Mouse (Mus musculus) embryonic facial prominence, embryonic 11.5 days (tissue): ENCODE measurements at regions not wholly inside any gene's neighbourhood (a gene's known extent, or its start where the extent isn't known, plus 50 kb on each side); places are given as distances from the start of the nearest gene placed in this dataset.

ENCODE experiments used
- ATAC-seq: fragments of 200-750 bp; cut with Nextera tagmentation; replicated peaks from 2 replicates; pipeline ENCODE4 v1.8.0; 2017; ENCODE audit warnings: low read depth; ENCODE audit not compliant: insufficient number of reproducible peaks, low FRiP score, low TSS enrichment
- DNase-seq: peaks from one replicate; pipeline ENCODE4 v3.0.0-alpha.2; 2015; ENCODE audit warnings: low spot score
- H3K27ac ChIP-seq: fragments of 300-500 bp; sonication (generic); replicated peaks from 2 replicates; pipeline ENCODE4 v1.5.1; 2014; ENCODE audit warnings: mild to moderate bottlenecking, low read depth, low read length, control low read depth
- H3K27me3 ChIP-seq: fragments of 300-500 bp; sonication (generic); 2 replicates; pipeline ENCODE4 v1.6.1; 2014; ENCODE audit warnings: mild to moderate bottlenecking, low read length, moderate library complexity, mixed read lengths; ENCODE audit not compliant: control insufficient read depth, insufficient read depth
- H3K36me3 ChIP-seq: fragments of 300-500 bp; sonication (generic); replicated peaks from 2 replicates; pipeline ENCODE4 v1.6.1; 2014; ENCODE audit warnings: low read depth, mild to moderate bottlenecking, low read length, moderate library complexity, mixed read lengths; ENCODE audit not compliant: control insufficient read depth, insufficient read depth
- H3K4me1 ChIP-seq: fragments of 300-500 bp; sonication (generic); 2 replicates; pipeline ENCODE4 v1.6.1; 2014; ENCODE audit warnings: low read length, mixed read lengths; ENCODE audit not compliant: control insufficient read depth, insufficient read depth
- H3K4me2 ChIP-seq: fragments of 300-500 bp; sonication (generic); 2 replicates; pipeline ENCODE4 v1.6.1; 2014; ENCODE audit warnings: low read depth, mild to moderate bottlenecking, control low read depth, low read length, moderate library complexity
- H3K4me3 ChIP-seq: fragments of 300-500 bp; sonication (generic); 2 replicates; pipeline ENCODE4 v1.5.1; 2014; ENCODE audit warnings: low read depth, low read length, control low read depth
- H3K9ac ChIP-seq: fragments of 300-500 bp; sonication (generic); replicated peaks from 2 replicates; pipeline ENCODE4 v1.6.1; 2014; ENCODE audit warnings: mild to moderate bottlenecking, control low read depth, low read length
- H3K9me3 ChIP-seq: fragments of 300-500 bp; sonication (generic); replicated peaks from 2 replicates; pipeline ENCODE4 v1.6.1; 2016; ENCODE audit warnings: mild to moderate bottlenecking, low read length, inconsistent platforms, mixed read lengths; ENCODE audit not compliant: control insufficient read depth
- WGBS: fragments of 180-500 bp; shearing (Covaris S2); extraction: QIAGEN DNeasy Blood & Tissue Kit; methylation state at CpG from one replicate; pipeline ENCODE4 v1.1.7; 2014; 5-methylcytosine and 5-hydroxymethylcytosine counted together

GRCm38 (mm10) chr10:122534714-122535113 lies 86.4 kb downstream of the Avpr1a start:
- Histone ChIP-seq H3K9ac (no peak overlapping the region), H3K4me3 (no peak overlapping the region), H3K27me3 (no peaks in the 10 kb centered on the region), H3K4me2 (no peak overlapping the region), H3K36me3 (no peaks in the 10 kb centered on the region), H3K9me3 (no peaks in the 10 kb centered on the region), H3K4me1 (no peaks in the 10 kb centered on the region), H3K27ac (no peak overlapping the region)
- DNase-seq: peak; percentile 54
- ATAC-seq: no peak
- WGBS: 69% methylated on average over 5 of the region's 5 CpGs

- no peaks in the 10 kb centered on the region for H3K4me1 ChIP-seq
- no peaks in the 10 kb centered on the region for H3K9me3 ChIP-seq
- no peak for DNase-seq
- no peak for ATAC-seq
- H3K9ac ChIP-seq: no peak overlapping the region
- H3K27me3 ChIP-seq: no peaks in the 10 kb centered on the region
- 80% methylated on average over 5 of the region's 5 CpGs for WGBS
- no peak overlapping the region for H3K4me2 ChIP-seq
- no peaks in the 10 kb centered on the region for H3K36me3 ChIP-seq
- no peak overlapping the region for H3K4me3 ChIP-seq
- H3K27ac ChIP-seq: no peak overlapping the region
Measured at GRCm38 (mm10) chr10:122535137-122535536, 86.8 kb downstream of the Avpr1a start.

- H3K27me3 ChIP-seq: no peaks in the 10 kb centered on the region
- H3K27ac ChIP-seq: no peak overlapping the region
- no peak overlapping the region for H3K4me2 ChIP-seq
- DNase-seq (no peak), ATAC-seq (no peak)
- H3K9me3 ChIP-seq: no peaks in the 10 kb centered on the region
- H3K36me3 ChIP-seq: no peaks in the 10 kb centered on the region
- no peaks in the 10 kb centered on the region for H3K4me1 ChIP-seq
- H3K4me3 ChIP-seq: no peak overlapping the region
- no peak overlapping the region for H3K9ac ChIP-seq
- 76% methylated on average over 7 of the region's 7 CpGs for whole genome bisulfite sequencing
Measured at GRCm38 (mm10) chr10:122539655-122540054, 91.4 kb downstream of the Avpr1a start.

GRCm38 (mm10) chr10:122542573-122542972 lies 94.3 kb downstream of the Avpr1a start:
- H3K4me1 ChIP-seq: no peaks in the 10 kb centered on the region
- no peak for DNase-seq
- H3K27me3 ChIP-seq: no peaks in the 10 kb centered on the region
- H3K9ac ChIP-seq: no peak overlapping the region
- H3K4me3 ChIP-seq: no peak overlapping the region
- WGBS: 63% methylated on average over 9 of the region's 9 CpGs
- no peaks in the 10 kb centered on the region for H3K36me3 ChIP-seq
- no peak overlapping the region for H3K27ac ChIP-seq
- ATAC-seq: no peak; the same call in 1 of the 2 replicates
- H3K9me3 ChIP-seq: no peaks in the 10 kb centered on the region
- H3K4me2 ChIP-seq: no peak overlapping the region

DNA sequence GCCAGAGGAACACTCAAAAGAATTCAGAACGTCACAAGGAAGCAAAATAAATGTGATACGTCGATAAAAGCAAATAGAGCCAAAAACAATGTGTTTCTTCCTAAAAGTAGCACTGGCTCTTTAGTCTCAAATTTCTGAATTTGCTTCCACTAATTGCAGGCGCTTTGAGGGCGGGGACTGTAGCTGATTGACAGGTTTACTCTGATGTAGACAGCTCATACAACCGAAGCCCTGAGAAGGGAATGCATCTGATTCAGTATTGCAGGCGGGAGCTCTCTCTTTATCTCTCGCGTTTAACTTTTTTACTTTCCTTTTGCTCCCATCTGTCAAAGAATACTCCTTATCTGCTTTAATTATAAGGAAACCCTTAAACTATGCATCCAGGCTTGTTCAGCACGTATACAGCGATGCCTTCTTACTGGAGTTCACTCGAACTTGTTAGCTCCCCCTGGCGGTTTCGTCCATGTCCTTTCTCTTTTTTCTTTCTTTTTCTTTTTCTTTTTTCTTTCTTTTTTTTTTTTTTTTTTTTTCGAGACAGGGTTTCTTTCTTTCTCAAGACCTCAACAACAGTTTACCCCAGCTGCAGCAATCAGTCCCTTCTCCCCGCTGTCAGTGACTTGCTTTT lies 95.9 kb downstream of the Avpr1a start:
- peak overlapping the region; percentile 2; the same call in 1 of the 2 replicates for H3K4me2 ChIP-seq
- no peaks in the 10 kb centered on the region for H3K4me1 ChIP-seq
- H3K36me3 ChIP-seq: no peaks in the 10 kb centered on the region
- no peak for ATAC-seq
- no peaks in the 10 kb centered on the region for H3K9me3 ChIP-seq
- H3K9ac ChIP-seq: no peak overlapping the region
- no peaks in the 10 kb centered on the region for H3K27me3 ChIP-seq
- DNase-seq: peak; percentile 87
- H3K4me3 ChIP-seq: no peak overlapping the region
- H3K27ac ChIP-seq: no peak overlapping the region
- 23% methylated on average over 16 of the region's 16 CpGs for WGBS

- WGBS: 90% methylated on average over 6 of the region's 6 CpGs
- DNase-seq (no peak), ATAC-seq (no peak)
- Histone ChIP-seq H3K36me3 (no peaks in the 10 kb centered on the region), H3K4me2 (no peak overlapping the region), H3K9ac (no peak overlapping the region), H3K27ac (no peak overlapping the region), H3K4me1 (no peaks in the 10 kb centered on the region), H3K4me3 (no peak overlapping the region), H3K27me3 (no peaks in the 10 kb centered on the region), H3K9me3 (no peaks in the 10 kb centered on the region)
Measured at GRCm38 (mm10) chr10:122545029-122545428, 96.7 kb downstream of the Avpr1a start.

DNA sequence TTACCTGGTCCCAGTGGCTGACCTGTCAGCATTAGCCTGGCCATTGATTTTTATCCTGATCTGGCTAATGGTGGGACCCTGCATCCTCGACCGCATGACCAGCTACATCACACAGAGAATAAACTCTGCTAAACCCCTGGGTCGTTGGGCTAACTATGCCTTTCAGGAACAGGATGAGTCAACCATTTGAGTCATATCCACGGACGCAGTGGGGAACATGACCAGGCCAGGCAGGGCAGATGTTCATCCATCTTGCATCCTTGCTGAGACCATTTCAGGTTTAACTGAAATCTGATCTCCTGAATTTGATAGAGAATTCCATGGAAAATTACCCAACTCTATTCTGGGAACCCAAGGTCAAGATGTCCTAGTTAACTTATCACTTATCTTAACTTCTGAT lies 103.3 kb downstream of the Avpr1a start:
- no peaks in the 10 kb centered on the region for H3K36me3 ChIP-seq
- no peak overlapping the region for H3K27ac ChIP-seq
- ATAC-seq (no peak), DNase-seq (no peak)
- no peak overlapping the region for H3K9ac ChIP-seq
- H3K4me3 ChIP-seq: no peak overlapping the region
- H3K4me2 ChIP-seq: no peak overlapping the region
- H3K4me1 ChIP-seq: no peaks in the 10 kb centered on the region
- WGBS: 77% methylated on average over 5 of the region's 5 CpGs
- H3K27me3 ChIP-seq: no peaks in the 10 kb centered on the region
- H3K9me3 ChIP-seq: no peaks in the 10 kb centered on the region

- H3K9me3 ChIP-seq: no peaks in the 10 kb centered on the region
- no peak overlapping the region for H3K27ac ChIP-seq
- DNase-seq (peak; percentile 87), ATAC-seq (0 out of 2 replicates have a peak, but pooled peaks have one; percentile 53)
- H3K4me1 ChIP-seq: no peaks in the 10 kb centered on the region
- 54% methylated on average over 2 of the region's 2 CpGs for WGBS
- H3K4me2 ChIP-seq: no peak overlapping the region
- no peaks in the 10 kb centered on the region for H3K27me3 ChIP-seq
- H3K36me3 ChIP-seq: no peaks in the 10 kb centered on the region
- H3K9ac ChIP-seq: no peak overlapping the region
- no peak overlapping the region for H3K4me3 ChIP-seq
Measured at GRCm38 (mm10) chr10:122553124-122553822, 105.0 kb downstream of the Avpr1a start.
